Mouse (Mus musculus) gastrocnemius, postnatal 4 days (tissue): ENCODE measurements around the gene Aasdh. TPM values are rescaled to one million over a fixed set of nuclear protein-coding genes. Genes with fewer than 3 reads are reported as not detected.
"Not testable (repeated sequence)": the region's sequence is repeated elsewhere in the genome, so short reads cannot be mapped to it uniquely, and the experiment has no call there.

ENCODE experiments used
- DNase-seq, 2 experiments: peaks; one replicate each; pipeline ENCODE4 v3.0.0; 2021 to 2022; ENCODE audit warnings: low spot score in 2 of 2, mixed read lengths in 2 of 2
- total RNA-seq, 2 experiments: library from RNA; stranded (reverse); gene quantifications; 2 replicates each; pipeline ENCODE4 v1.2.3; 2021

The Aasdh gene
- total RNA-seq, 2 experiments from 2014 or later = 12.4 to 16.0 TPM

- no peak for DNase-seq
These were observed 17.5 kb upstream of the Aasdh start for GRCm38 (mm10) chr5:76922833-76923232.

- DNase-seq = not testable (repeated sequence)
These were observed 7.2 kb upstream of the Aasdh start for GRCm38 (mm10) chr5:76912522-76912921.

- no peak for DNase-seq
These were observed 5.5 kb upstream of the Aasdh start for GRCm38 (mm10) chr5:76910807-76911206.

DNA sequence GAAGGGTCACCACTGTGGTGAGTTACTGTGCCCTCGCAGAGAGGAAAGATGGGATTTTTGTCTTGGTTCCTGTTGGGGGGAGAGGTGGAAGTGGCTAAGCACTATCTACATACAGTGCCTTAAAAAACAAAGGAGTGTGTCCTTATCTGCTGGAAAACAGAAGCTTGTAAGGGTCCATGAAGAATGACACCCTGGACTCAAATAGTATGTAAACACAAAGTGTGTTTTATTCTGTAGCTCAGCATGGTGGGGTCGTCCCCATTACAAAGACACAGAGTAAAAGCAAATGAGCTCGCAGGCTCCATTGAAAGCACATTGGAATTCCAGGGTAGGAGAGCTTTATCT is 813 bp upstream of the Aasdh start:
- no peak for DNase-seq

- DNase-seq = no peak
These were observed 455 bp downstream of the Aasdh start for GRCm38 (mm10) chr5:76904713-76905404.

GRCm38 (mm10) chr5:76902131-76902530 is 3.2 kb downstream of the Aasdh start:
- DNase-seq = no peak

DNA sequence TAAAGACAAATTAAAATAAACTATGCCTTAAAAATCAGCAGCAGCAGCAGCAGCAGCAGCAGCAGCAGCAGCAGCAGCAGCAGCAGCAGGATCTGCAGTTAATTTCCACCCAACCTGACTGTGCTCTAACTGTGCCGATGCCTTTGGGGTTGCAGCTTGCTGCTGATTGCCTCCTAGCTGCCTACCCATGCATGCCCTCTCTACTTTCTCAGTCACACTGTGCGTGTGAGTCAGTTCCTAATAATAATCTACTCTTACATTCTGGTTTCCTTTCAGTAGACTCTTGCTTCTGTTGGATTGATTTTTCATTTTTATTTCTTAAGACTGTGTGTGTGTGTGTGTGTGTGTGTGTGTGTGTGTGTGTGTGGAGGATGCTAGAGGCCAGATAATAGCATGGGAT is 12.2 kb downstream of the Aasdh start:
- no peak for DNase-seq

GRCm38 (mm10) chr5:76892608-76893007 is 12.7 kb downstream of the Aasdh start:
- DNase-seq = no peak

DNA sequence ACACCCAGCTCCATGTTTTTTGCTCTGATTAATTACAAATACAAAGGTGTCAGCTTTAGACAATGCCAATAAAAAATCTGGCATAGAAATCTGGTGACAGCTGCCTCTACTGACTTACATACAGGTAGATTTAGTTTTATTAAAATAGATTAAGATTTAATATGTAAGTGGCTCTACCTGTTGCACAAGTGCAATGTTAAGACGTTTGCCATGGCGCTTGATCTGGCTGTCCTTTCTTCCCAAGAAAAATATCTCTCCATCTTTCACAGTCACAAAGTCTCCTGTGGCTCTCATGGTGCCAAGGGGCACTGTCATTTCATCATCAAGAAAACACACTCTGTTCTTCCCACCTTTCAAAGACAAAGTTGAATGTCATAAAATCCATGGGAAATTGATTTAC is 18.3 kb downstream of the Aasdh start:
- no peak for DNase-seq

DNA sequence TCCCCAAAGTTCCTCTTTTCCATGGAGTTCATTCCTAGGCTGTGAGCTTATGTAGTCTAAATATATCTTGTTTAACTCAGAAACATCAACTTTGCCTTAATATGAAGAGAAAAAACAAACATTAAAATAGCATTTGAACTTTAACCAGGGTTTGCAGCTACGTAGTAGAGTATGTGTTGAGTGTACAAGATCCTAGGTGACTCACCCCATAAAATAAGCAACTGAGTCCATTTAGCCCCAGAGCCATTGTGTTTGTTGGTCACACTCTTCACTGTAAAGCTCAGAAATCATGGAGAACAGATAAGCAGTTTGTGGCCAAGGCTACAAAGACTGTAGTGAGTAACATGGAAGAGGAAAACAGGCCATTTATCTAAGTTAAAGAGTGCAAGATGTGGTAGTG is 21.2 kb downstream of the Aasdh start:
- no peak for DNase-seq

GRCm38 (mm10) chr5:76876106-76876758 is 29.1 kb downstream of the Aasdh start:
- DNase-seq = no peak

DNA sequence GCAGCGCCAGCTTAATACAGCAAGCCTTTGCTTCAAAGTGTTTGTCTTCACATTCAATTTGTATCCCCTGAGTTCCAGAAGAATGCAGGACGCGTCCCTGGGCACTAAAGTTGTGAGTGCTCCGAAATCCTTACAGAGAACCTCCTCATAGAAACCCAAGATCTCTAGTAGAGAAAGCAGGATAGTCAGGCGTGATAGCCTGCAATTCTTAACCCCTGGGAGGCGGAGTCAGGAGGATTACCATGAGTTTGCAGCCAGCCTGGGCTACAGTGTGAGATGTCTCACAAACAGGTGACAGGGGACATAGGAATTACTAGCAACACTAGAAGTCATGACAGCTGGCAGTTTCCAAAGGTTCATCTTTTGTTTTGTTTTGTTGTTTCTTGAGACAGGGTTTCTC is 35.8 kb downstream of the Aasdh start:
- DNase-seq = no peak

DNA sequence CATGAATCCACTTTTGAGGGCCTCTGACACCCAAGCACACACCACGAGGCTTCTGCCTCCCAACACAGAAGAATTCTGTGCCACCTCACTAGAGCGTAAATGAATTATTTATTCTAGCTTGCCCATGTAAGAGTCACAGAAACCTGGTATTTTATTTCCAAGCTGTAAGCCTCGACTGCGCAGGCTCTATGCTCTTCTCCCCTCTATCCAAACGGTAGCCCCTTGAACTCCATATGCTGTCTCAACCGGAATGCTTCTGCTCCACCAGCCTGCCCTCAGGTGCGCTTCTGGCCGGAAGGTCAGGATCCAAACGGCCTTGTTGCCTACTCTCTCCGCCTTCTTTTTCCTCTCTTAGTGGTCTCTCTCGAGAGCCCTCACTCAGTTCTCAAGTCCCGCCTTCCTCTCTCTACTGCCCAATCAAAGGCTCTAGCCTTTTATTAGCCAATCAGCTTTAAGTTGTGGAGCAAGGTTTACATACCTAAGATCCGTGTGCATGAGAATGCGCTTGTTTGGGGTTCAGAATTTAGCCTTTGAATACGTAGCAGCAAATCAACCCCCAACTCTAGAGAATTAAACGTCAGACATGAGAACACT is 36.5 kb downstream of the Aasdh start:
- DNase-seq = no peak

DNA sequence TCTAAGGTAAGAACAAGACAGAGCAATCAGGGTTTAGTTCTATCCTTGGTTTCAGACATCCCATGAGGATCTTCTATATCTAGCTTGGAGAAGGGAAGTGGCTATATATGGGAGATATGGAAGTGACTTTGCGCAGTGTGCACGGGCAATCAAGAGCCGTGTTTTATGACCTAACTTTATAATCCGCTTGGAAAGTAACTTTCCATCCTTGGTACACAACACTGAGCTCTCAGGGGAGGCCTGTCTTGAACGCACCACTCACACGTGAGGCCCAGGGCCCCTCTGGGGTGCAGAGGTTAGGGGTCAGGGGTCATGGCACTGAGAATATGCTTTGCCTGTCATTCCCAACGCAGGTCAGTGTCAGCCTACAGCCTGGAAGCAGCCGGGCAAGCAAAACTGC is 38.5 kb downstream of the Aasdh start:
- DNase-seq = no peak

- DNase-seq = no peak
These were observed 46.9 kb downstream of the Aasdh start for GRCm38 (mm10) chr5:76858444-76858843.

DNA sequence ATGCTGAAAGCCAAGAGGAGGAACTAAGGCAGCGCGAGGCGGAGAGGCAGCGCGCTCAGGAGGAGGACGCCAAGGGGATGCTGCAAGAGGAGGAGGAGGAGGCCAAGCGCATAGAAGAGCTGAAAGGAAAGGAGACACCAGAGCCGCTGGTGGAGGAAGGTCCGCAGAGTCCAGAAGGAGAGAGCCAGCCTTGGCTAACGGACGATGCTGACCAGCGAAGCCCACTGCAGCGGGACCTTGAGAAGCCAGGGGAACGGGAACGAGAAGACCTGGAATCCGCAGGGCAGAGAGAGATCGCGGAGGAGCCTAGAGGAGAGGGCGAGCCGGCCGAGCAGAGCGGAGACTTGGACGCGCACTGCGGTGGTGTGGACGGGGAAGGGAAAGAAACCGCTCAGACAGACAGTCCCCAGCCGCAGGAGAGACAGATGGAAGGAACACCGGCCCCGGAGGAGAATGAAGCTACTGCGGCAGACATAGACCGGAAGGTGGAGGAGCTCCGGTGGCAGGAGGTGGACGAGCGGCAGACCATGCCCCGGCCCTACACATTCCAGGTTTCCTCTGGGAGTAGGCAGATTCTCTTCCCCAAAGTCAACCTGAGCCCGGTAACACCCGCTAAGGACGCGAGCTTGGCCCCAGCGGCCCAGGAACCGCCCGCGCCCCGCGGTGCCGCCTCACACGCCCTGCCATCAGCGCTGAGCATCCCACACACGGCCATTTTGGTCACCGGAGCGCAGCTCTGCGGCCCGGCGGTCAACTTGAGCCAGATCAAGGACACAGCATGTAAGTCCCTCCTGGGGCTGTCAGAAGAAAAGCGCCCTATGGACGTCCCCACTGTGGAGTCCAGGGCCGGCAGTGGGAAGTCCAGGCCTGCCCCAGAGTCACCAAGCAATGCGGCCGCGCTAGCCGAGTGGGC is 48.0 kb downstream of the Aasdh start:
- no peak for DNase-seq

- no peak for DNase-seq
These were observed 49.3 kb downstream of the Aasdh start for GRCm38 (mm10) chr5:76855829-76856600.

- DNase-seq = peak; percentile 75 to 76
These were observed 51.8 kb downstream of the Aasdh start for GRCm38 (mm10) chr5:76853549-76853948.

- DNase-seq = no peak
These were observed 54.0 kb downstream of the Aasdh start for GRCm38 (mm10) chr5:76851316-76851715.

DNA sequence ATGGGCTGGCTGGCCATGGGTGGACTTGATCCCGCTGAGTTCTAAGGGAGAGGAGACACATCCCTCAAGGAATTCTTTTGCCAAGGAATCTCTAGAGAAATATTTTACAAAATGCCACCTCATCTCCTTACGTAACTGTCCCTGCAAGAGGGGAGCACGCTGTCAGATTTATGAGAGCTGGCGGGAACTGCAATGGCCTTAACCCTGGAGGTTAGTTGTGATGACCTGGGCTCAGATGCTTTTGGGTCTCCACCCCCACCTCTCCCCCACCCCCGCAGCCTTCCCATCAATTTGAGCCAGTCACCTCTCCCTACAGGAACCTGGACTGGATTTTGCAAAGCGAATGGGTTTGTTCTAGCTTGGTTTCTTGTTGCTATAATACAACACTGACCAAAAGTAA is 58.2 kb downstream of the Aasdh start:
- no peak for DNase-seq

GRCm38 (mm10) chr5:76844618-76845186 is 60.6 kb downstream of the Aasdh start:
- DNase-seq = no peak
